Comparison of ENCODE assay signal across 28 mouse cellular contexts in the genomic region with DNA sequence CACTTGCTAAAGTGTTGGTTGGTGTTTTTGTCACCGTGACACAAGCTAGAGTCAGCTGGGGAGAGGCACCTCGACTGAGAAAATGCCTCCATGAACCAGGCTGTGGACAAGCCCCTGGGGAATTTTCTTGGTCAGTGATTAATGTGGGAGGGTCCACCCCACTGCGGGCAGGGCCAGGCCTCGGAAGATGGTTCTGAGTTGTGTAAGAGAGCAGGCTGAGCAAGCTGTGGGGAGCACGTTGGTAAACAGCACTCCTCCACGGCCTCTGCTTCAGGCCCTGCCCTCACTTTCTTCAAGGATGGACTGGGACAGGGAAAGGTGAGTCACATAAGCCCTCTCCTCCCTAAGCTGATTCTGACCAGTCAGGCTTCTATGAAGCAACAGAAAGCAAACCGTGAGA. TPM values are rescaled to one million over a fixed set of nuclear protein-coding genes. Genes with fewer than 3 reads are reported as not detected.
DNase-seq lines count a peak whose midpoint lies in the region; ATAC-seq and TF ChIP-seq lines count a peak whose summit lies in the region.
"Had no signal": no experiment of that assay in that cellular context is flagged by ENCODE, and none has a peak within 500 bp of the region (broad histone marks: within the 10 kb centered on the region; RNA-seq: fewer than 3 reads in every experiment).

No protein-coding gene starts in this region.

- H3ac ChIP-seq in myocyte (ENCODE audit: control insufficient read depth, insufficient read length), result no peak overlapping the region

- no peak for ATAC-seq in kidney, embryonic 15.5 days (replicated peaks; ENCODE audit: low FRiP score)
- no peak for ATAC-seq in midbrain, postnatal 0 days (ENCODE audit: low FRiP score)
- no peak for ATAC-seq in hindbrain, embryonic 11.5 days (ENCODE audit: low FRiP score)
- ATAC-seq: CD4-positive, CD25-positive, alpha-beta regulatory T cell, adult 4 months; forebrain, embryonic 15.5 days; hindbrain, embryonic 16.5 days; intestine, embryonic 15.5 days had no signal

- no peak for TF ChIP-seq POLR2A in myocyte (IDR thresholded peaks at IDR 0.05; ENCODE audit: insufficient read length, low read depth)

- WGBS in kidney, embryonic 15.5 days, result 65% methylated on average over 7 of the region's 7 CpGs
- 84% methylated on average over 7 of the region's 7 CpGs for WGBS in midbrain, postnatal 0 days
- WGBS in hindbrain, embryonic 11.5 days, result 74% methylated on average over 7 of the region's 7 CpGs

- peaks cover 13% of the 10 kb centered on the region for H3K79me2 ChIP-seq in myocyte (ENCODE audit: control insufficient read depth, insufficient read depth)

- H3K36me3 ChIP-seq in myocyte (ENCODE audit: control insufficient read depth, insufficient read depth), result peaks cover 14% of the 10 kb centered on the region
- peaks cover 83% of the 10 kb centered on the region for H3K36me3 ChIP-seq in kidney, embryonic 15.5 days
- H3K36me3 ChIP-seq in midbrain, postnatal 0 days (ENCODE audit: insufficient read depth, low read length), result peaks cover 59% of the 10 kb centered on the region
- no peaks in the 10 kb centered on the region for H3K36me3 ChIP-seq in hindbrain, embryonic 11.5 days (ENCODE audit: control insufficient read depth, insufficient read depth, low read length)

- peak overlapping the region; percentile 13 for H3K4me2 ChIP-seq in myocyte (ENCODE audit: low read depth)
- H3K4me2 ChIP-seq in kidney, embryonic 15.5 days, result no peak overlapping the region
- no peak overlapping the region for H3K4me2 ChIP-seq in midbrain, postnatal 0 days (ENCODE audit: low read depth, low read length, poor library complexity, severe bottlenecking)
- H3K4me2 ChIP-seq in hindbrain, embryonic 11.5 days (replicated peaks; ENCODE audit: low read depth, low read length), result no peak overlapping the region
- H3K4me2 ChIP-seq: embryonic facial prominence, embryonic 13.5 days; forebrain, embryonic 12.5 days; forebrain, embryonic 15.5 days; heart, embryonic 13.5 days; hindbrain, embryonic 13.5 days; intestine, embryonic 15.5 days had no signal

- H3K4me3 ChIP-seq in myocyte, result no peak overlapping the region
- H3K4me3 ChIP-seq in kidney, embryonic 15.5 days (replicated peaks), result no peak overlapping the region
- no peak overlapping the region for H3K4me3 ChIP-seq in midbrain, postnatal 0 days (ENCODE audit: low read depth, low read length)
- no peak overlapping the region for H3K4me3 ChIP-seq in hindbrain, embryonic 11.5 days (ENCODE audit: low read depth, low read length)
- H3K4me3 ChIP-seq: embryonic facial prominence, embryonic 10.5 days; embryonic facial prominence, embryonic 13.5 days; erythroblast, embryonic 14.5 days; forebrain, embryonic 12.5 days; forebrain, embryonic 15.5 days; heart, adult 2 months; heart, embryonic 10.5 days; heart, embryonic 13.5 days; hindbrain, embryonic 13.5 days; intestine, embryonic 15.5 days had no signal

- H3K4me1 ChIP-seq in kidney, embryonic 15.5 days, result no peaks in the 10 kb centered on the region
- H3K4me1 ChIP-seq in midbrain, postnatal 0 days (ENCODE audit: insufficient read depth, low read length), result no peaks in the 10 kb centered on the region
- no peaks in the 10 kb centered on the region for H3K4me1 ChIP-seq in hindbrain, embryonic 11.5 days (replicated peaks; ENCODE audit: control insufficient read depth, insufficient read depth, low read length)
- H3K4me1 ChIP-seq: embryonic facial prominence, embryonic 10.5 days; embryonic facial prominence, embryonic 13.5 days; forebrain, embryonic 12.5 days; forebrain, embryonic 15.5 days; hindbrain, embryonic 13.5 days; intestine, embryonic 15.5 days had no signal

- DNase-seq in 3T3-L1 (ENCODE audit: low read depth, low spot score), result peak; percentile 77
- peak; percentile 69 for DNase-seq in NIH3T3 (ENCODE audit: low read depth)
- no peak for DNase-seq in midbrain, postnatal 0 days (ENCODE audit: low spot score)
- DNase-seq in hindbrain, embryonic 11.5 days (ENCODE audit: low spot score), result no peak
- DNase-seq: adrenal gland, adult 2 months; adrenal gland, postnatal 14 days; B cell, adult 2 months; cerebellum, adult 11-12 months; cerebellum, adult 8-10 months; cerebellum, postnatal 10 days; cerebellum, postnatal 36 days; embryo, embryonic 11 days; gastrocnemius, postnatal 25 days; heart, adult 2 months had no signal

- H3K9me3 ChIP-seq in kidney, embryonic 15.5 days (replicated peaks), result no peaks in the 10 kb centered on the region
- H3K9me3 ChIP-seq in midbrain, postnatal 0 days (ENCODE audit: low read length), result no peaks in the 10 kb centered on the region
- H3K9me3 ChIP-seq in hindbrain, embryonic 11.5 days (ENCODE audit: control insufficient read depth, low read length), result no peaks in the 10 kb centered on the region
- H3K9me3 ChIP-seq: embryonic facial prominence, embryonic 10.5 days; embryonic facial prominence, embryonic 13.5 days; forebrain, embryonic 12.5 days; forebrain, embryonic 15.5 days; heart, embryonic 10.5 days; heart, embryonic 13.5 days; hindbrain, embryonic 13.5 days; intestine, embryonic 15.5 days had no signal

- no peak for TF ChIP-seq CTCF in midbrain, postnatal 0 days (IDR thresholded peaks at IDR 0.05)

- H3K27ac ChIP-seq in kidney, embryonic 15.5 days, result no peak overlapping the region
- no peak overlapping the region for H3K27ac ChIP-seq in midbrain, postnatal 0 days (ENCODE audit: low read depth, low read length)
- no peak overlapping the region for H3K27ac ChIP-seq in hindbrain, embryonic 11.5 days (ENCODE audit: low read depth, low read length)
- H3K27ac ChIP-seq: embryonic facial prominence, embryonic 10.5 days; embryonic facial prominence, embryonic 13.5 days; forebrain, embryonic 12.5 days; forebrain, embryonic 15.5 days; heart, adult 2 months; heart, embryonic 10.5 days; heart, embryonic 13.5 days; hindbrain, embryonic 13.5 days; intestine, embryonic 15.5 days had no signal

- no peaks in the 10 kb centered on the region for H3K27me3 ChIP-seq in myocyte (ENCODE audit: control insufficient read depth, insufficient read depth, insufficient read length)
- H3K27me3 ChIP-seq in kidney, embryonic 15.5 days, result no peaks in the 10 kb centered on the region
- H3K27me3 ChIP-seq in midbrain, postnatal 0 days (ENCODE audit: insufficient read depth, low read length), result no peaks in the 10 kb centered on the region
- no peaks in the 10 kb centered on the region for H3K27me3 ChIP-seq in hindbrain, embryonic 11.5 days (ENCODE audit: control insufficient read depth, insufficient read depth, low read length)
- H3K27me3 ChIP-seq: embryonic facial prominence, embryonic 13.5 days; forebrain, embryonic 12.5 days; forebrain, embryonic 15.5 days; heart, embryonic 13.5 days; hindbrain, embryonic 13.5 days; intestine, embryonic 15.5 days had no signal

- H3K9ac ChIP-seq in kidney, embryonic 15.5 days, result no peak overlapping the region
- H3K9ac ChIP-seq in midbrain, postnatal 0 days (replicated peaks; ENCODE audit: low read length, poor library complexity, severe bottlenecking), result no peak overlapping the region
- H3K9ac ChIP-seq in hindbrain, embryonic 11.5 days (ENCODE audit: low read depth, low read length), result no peak overlapping the region
- H3K9ac ChIP-seq: embryonic facial prominence, embryonic 13.5 days; forebrain, embryonic 12.5 days; forebrain, embryonic 15.5 days; heart, embryonic 13.5 days; hindbrain, embryonic 13.5 days; intestine, embryonic 15.5 days had no signal

TF ChIP-seq in myocyte, 11 proteins besides CTCF, POLR2A, EP300 and RAD21:
- TF ChIP-seq TCF3 (IDR thresholded peaks at IDR 0.05; ENCODE audit: insufficient read length, low read depth) (no peak), REST (IDR thresholded peaks at IDR 0.05; ENCODE audit: insufficient read depth, insufficient read length) (no peak), CEBPB (IDR thresholded peaks at IDR 0.05; ENCODE audit: insufficient read depth, poor library complexity, severe bottlenecking) (peak; percentile 29; the same call in 1 of the 2 replicates), SRF (IDR thresholded peaks at IDR 0.05; ENCODE audit: control insufficient read depth, insufficient read length, low read depth) (no peak)

RNA-seq across cellular contexts. Expression of gene Cdc42bpb, which starts 36.8 kb away (rescaled TPM):
- polyA plus RNA-seq in myocyte (2012; fragmentation: generic; extraction: Trizol), result 43.2 TPM
- 31.9 and 40.0 TPM in 2 replicates for polyA plus RNA-seq in kidney, embryonic 15.5 days (2015; fragmentation: Nextera tagmentation; extraction: Ambion mirVana)
- total RNA-seq in midbrain, postnatal 0 days (2014; rRNA removed), result 190 and 259 TPM in 2 replicates
- polyA plus RNA-seq in midbrain, postnatal 0 days (2015; fragmentation: Nextera tagmentation; extraction: Ambion mirVana), result 35.4 and 36.4 TPM in 2 replicates
- 28.6 and 31.9 TPM in 2 replicates for polyA plus RNA-seq in hindbrain, embryonic 11.5 days (2014; fragmentation: Nextera tagmentation; extraction: Ambion mirVana)
- total RNA-seq: MEL had no signal

Comparison
In these comparisons a context has a peak if more than half of its experiments do, and no peak if none do; other contexts are left out.
1. DNase-seq: peak in 3T3-L1 (single experiment) and NIH3T3 (single experiment); none in midbrain, postnatal 0 days (single experiment) and hindbrain, embryonic 11.5 days (single experiment).